Mouse (Mus musculus) stomach, embryonic 14.5 days (tissue): ENCODE data around the gene Gm17079. TPM values are rescaled to one million over a fixed set of nuclear protein-coding genes. Genes with fewer than 3 reads are reported as not detected.
"Not testable (repeated sequence)": the region's sequence is repeated elsewhere in the genome, so short reads cannot be mapped to it uniquely, and the experiment has no call there.

Experiments used
- ATAC-seq: fragments of 200-750 bp; cut with Nextera tagmentation; 2 replicates; pipeline ENCODE4 v1.8.0; 2017; ENCODE audit warnings: low read depth, moderate TSS enrichment; ENCODE audit not compliant: insufficient number of reproducible peaks, insufficient read depth, low FRiP score
- H3K27ac ChIP-seq: fragments of 300-500 bp; sonication (generic); 2 replicates; pipeline ENCODE4 v1.5.1; 2014; ENCODE audit warnings: mild to moderate bottlenecking, low read length, moderate library complexity, mixed read lengths
- H3K27me3 ChIP-seq: fragments of 300-500 bp; sonication (generic); 2 replicates; pipeline ENCODE4 v1.6.1; 2014; ENCODE audit warnings: low read length, control low read depth, mixed read lengths; ENCODE audit not compliant: control insufficient read depth, insufficient read depth
- H3K36me3 ChIP-seq: fragments of 300-500 bp; sonication (generic); 2 replicates; pipeline ENCODE4 v1.6.1; 2014; ENCODE audit warnings: mild to moderate bottlenecking, control low read depth, low read length, moderate library complexity, mixed read lengths; ENCODE audit not compliant: control insufficient read depth, insufficient read depth
- H3K4me1 ChIP-seq: fragments of 300-500 bp; sonication (generic); 2 replicates; pipeline ENCODE4 v1.6.1; 2014; ENCODE audit warnings: low read length, control low read depth, mixed read lengths; ENCODE audit not compliant: control insufficient read depth, insufficient read depth
- H3K4me2 ChIP-seq: fragments of 300-500 bp; sonication (generic); replicated peaks from 2 replicates; pipeline ENCODE4 v1.6.1; 2014; ENCODE audit warnings: low read depth, low read length, control low read depth
- H3K4me3 ChIP-seq: fragments of 300-500 bp; sonication (generic); 2 replicates; pipeline ENCODE4 v1.5.1; 2014; ENCODE audit warnings: low read depth, low read length, control low read depth
- H3K9ac ChIP-seq: fragments of 300-500 bp; sonication (generic); replicated peaks from 2 replicates; pipeline ENCODE4 v1.6.1; 2014; ENCODE audit warnings: low read depth, mild to moderate bottlenecking, control low read depth, low read length, moderate library complexity, mixed read lengths
- H3K9me3 ChIP-seq: fragments of 300-500 bp; sonication (generic); 2 replicates; pipeline ENCODE4 v1.6.1; 2016; ENCODE audit warnings: low read depth, low read length, control low read depth; ENCODE audit not compliant: control insufficient read depth
- WGBS: fragments of 180-500 bp; shearing (Covaris S2); extraction: QIAGEN DNeasy Blood & Tissue Kit; methylation state at CpG from one replicate; pipeline ENCODE4 v1.1.7; 2014; 5-methylcytosine and 5-hydroxymethylcytosine counted together
- polyA plus RNA-seq: library from polyadenylated mRNA; unstranded; fragments of >200 nt; fragmentation: Nextera tagmentation; extraction: Ambion mirVana; gene quantifications from 2 replicates; pipeline ENCODE4 v1.2.1, GENCODE M21; 2014

Gm17079 gene
- polyA plus RNA-seq: not detected in 2 replicates

DNA sequence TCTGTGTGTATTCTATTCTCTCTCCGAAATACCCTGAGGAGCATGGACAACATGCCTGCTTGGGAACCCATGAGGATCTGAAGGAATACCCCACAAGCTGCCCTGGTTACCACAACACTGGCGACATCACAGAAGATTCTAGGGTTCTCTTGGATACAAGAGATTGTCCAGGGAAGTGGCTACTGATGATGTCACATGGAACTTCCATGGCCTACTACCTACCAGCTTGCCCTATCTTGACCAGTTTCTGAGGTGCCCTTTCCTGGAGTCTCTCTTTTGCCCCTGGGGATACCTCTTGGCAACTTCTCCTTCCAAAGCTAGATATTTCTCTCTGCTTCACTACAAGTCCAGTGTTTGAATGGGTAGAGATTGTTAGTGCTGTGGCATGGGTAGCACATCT, at the start of gene Gm17079:
TSS of gene Gm17079 (minus strand) at position 101 of the 400 bp plus-strand sequence.
- 73% methylated on average over 1 of the region's 2 CpGs for WGBS
- not testable (repeated sequence) for H3K9ac ChIP-seq, H3K4me2 ChIP-seq, H3K27ac ChIP-seq, H3K27me3 ChIP-seq, ATAC-seq, H3K4me3 ChIP-seq, H3K4me1 ChIP-seq, H3K9me3 ChIP-seq, H3K36me3 ChIP-seq

DNA sequence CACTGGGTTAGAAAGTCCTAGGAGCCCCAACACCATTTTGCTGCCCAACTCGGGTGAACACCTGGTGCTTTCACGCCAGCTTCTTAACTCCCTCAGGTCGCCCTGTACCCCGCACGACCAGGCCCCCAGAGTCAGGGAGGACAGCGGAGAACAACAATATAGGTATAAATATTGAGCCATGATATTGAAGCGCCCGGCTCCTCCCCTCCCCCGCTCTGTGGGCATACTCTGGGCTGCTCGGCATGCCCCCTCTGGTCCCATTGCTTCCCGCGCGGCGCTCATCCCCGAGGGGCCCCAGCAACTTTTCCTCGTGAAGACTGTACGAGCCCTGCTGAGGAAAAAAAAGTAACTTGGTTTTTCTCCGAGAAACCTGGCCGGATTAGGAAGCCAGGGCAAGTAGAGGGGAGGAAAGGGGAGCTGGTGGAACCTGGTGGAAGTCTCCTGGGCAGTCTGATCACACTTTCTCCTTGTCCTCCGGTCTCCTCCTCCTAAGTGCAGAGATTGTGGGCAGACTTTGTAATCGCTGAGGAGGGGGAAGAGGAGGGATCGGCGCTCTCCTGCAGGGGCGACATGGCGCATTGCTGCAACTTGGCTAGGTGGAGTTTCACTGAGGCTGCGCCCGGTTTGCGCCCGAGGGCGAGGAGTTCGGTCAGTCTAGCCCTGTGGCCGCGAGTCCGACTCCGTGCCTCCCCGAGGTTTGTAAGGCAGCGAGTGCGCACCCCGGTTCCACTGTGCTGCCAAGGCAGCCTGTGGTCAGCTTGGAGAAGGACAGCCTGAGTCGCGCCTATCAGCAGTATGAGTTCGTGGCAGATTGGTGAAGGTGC, 45.3 kb upstream of the Gm17079 start:
- H3K4me1 ChIP-seq: 0 out of 2 replicates have a peak, but pooled peaks cover 3% of the 10 kb centered on the region
- H3K4me2 ChIP-seq: peak overlapping the region; percentile 77
- H3K9ac ChIP-seq: no peak overlapping the region; the same call in 1 of the 2 replicates

DNA sequence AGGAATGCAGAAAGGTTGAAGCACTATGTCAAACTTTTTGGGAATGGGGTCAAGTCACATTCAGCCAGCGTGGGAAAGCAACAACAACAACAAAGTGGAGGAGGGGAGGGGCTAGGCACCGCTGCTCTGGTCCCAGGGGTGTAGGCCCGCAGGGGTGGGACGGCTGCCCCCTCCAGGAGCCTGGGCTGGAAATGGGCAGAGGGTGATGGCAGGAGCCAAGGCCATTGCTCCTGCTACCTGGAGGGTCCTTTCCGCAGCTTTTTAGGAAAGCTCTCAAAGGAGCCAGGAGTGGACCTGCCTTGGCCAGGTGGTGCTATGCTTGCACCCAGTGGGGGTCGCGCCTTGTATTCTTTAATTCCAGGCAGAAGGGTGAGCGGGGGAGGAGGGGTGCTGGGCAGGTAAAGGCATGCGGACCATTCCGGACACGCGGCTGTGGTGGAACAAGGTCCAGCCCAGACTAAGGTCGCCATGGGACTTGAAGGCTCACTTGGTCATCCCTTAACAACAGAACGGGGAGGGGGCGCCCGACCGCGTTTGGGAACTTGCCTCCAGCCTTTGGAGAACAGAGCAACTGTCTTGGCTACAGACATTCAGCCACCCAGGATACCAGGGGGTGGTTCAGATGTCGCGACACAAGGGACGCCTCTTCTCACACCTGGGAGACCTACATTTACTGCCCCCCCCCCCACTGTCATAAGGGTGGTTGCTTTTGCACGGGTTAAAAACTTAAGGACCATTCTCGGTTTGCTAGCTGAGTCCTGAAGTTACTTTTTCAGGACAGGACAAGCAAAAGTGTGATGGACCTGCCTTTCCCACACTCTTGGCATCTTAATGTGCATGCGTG, 44.1 kb upstream of the Gm17079 start:
- Histone ChIP-seq H3K4me2 (peak overlapping the region; percentile 77), H3K4me1 (0 out of 2 replicates have a peak, but pooled peaks cover 3% of the 10 kb centered on the region), H3K36me3 (no peaks in the 10 kb centered on the region), H3K9me3 (no peaks in the 10 kb centered on the region), H3K27ac (no peak overlapping the region), H3K4me3 (peak overlapping the region; percentile 9; the same call in 1 of the 2 replicates), H3K27me3 (peaks cover 25% of the 10 kb centered on the region), H3K9ac (no peak overlapping the region)
- ATAC-seq: 0 out of 2 replicates have a peak, but pooled peaks have one; percentile 28
- 2% methylated on average over 24 of the region's 24 CpGs for WGBS

More for the DNA sequence above, 45.3 kb upstream of the Gm17079 start:
- H3K9me3 ChIP-seq: no peaks in the 10 kb centered on the region
- H3K27ac ChIP-seq: no peak overlapping the region
- H3K27me3 ChIP-seq: peaks cover 25% of the 10 kb centered on the region
- H3K4me3 ChIP-seq: peak overlapping the region; percentile 36
- under 1% methylated on average over 42 of the region's 42 CpGs for WGBS
- ATAC-seq: peak; percentile 65; the same call in 1 of the 2 replicates
- H3K36me3 ChIP-seq: no peaks in the 10 kb centered on the region

DNA sequence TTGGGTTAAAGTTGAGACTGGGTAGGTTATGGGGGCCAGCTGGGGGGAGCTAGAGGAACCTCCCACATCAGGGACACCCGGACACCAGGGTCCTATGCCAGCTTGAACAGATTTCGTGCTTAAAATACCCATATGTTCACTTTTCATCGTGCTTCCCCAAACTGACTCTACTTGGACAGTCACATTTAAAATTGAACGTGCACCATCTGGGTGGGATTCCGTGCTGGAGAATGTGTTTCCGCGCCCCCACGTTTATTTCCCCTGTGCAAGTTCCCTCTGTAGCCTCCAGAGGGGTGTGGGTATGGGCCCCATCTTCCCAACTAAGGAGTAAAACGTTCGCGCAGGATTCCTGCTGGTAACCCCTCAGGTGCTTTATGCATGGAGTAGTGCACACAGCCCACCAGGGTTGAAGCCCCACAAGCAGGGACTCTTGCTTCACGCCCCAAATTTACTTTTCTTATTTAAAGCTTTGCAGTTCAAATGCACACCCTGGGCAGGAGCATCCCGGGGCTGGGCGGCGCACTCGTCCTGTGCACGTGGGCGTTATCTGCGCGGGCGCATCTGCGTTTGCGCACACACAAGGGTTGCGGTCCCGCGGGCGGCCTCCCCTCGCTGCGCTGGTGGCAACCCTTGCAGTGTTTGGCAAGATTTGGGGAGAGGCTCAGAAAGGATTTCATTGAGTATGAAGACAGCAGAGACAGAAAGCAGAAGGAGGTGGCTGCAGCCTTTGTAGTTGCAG, 43.3 kb upstream of the Gm17079 start:
- Histone ChIP-seq H3K36me3 (no peaks in the 10 kb centered on the region), H3K27ac (no peak overlapping the region), H3K4me3 (peak overlapping the region; percentile 9; the same call in 1 of the 2 replicates), H3K9ac (no peak overlapping the region), H3K4me1 (0 out of 2 replicates have a peak, but pooled peaks cover 3% of the 10 kb centered on the region), H3K9me3 (no peaks in the 10 kb centered on the region), H3K4me2 (peak overlapping the region; percentile 35), H3K27me3 (peaks cover 25% of the 10 kb centered on the region)
- WGBS: 4% methylated on average over 29 of the region's 29 CpGs
- no peak for ATAC-seq

DNA sequence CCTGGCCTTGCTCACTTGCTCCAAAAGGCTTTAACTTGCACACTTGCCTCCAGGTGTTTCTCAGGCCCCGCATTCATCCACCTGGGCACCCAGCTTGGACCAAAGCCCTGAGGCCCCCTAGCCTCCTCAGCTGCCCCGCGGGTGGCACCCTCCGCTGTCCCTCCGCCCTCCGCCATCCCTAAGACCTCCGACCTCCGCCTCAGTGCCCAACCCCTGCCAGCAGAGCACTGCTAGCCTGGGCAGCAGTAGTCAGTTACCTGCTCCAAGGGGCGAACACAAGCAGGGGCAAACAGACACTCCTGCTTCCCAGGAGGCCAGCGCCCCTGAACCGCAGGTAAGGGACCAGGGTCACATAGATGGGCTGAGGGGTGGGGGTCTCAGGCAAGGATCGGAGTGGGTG, 42.7 kb upstream of the Gm17079 start:
- Histone ChIP-seq H3K27ac (no peak overlapping the region), H3K9me3 (no peaks in the 10 kb centered on the region), H3K4me2 (no peak overlapping the region), H3K36me3 (no peaks in the 10 kb centered on the region), H3K4me3 (no peak overlapping the region), H3K4me1 (0 out of 2 replicates have a peak, but pooled peaks cover 3% of the 10 kb centered on the region), H3K9ac (no peak overlapping the region), H3K27me3 (peaks cover 25% of the 10 kb centered on the region)
- 16% methylated on average over 12 of the region's 12 CpGs for WGBS
- no peak for ATAC-seq

DNA sequence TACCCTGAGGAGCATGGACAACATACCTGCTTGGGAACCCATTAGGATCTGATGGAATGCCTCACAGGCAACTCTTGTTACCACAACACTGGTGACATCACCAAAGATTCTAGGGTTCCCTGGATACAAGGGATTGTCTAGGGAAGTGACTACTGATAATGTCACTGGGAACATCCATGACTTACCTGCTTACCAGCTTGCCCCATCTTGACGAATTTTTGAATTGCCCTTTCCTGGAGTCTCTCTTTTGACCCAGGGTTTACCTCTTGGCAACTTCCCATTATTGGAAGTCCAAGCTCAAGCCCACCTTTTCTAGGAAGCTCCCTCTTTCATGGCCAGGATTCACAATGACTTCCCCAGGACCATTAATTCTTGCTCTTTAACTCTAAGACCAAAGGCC, 21.8 kb upstream of the Gm17079 start, which contains the start of gene Gm5800:
TSS of gene Gm5800 (minus strand) at position 101 of the 400 bp plus-strand sequence.
- no peaks in the 10 kb centered on the region for H3K9me3 ChIP-seq
- H3K4me1 ChIP-seq: no peaks in the 10 kb centered on the region
- H3K27ac ChIP-seq: no peak within 1 kb of the TSS
- H3K4me3 ChIP-seq: no peak within 1 kb of the TSS
- H3K4me2 ChIP-seq: no peak within 1 kb of the TSS
- no peak for ATAC-seq
- H3K36me3 ChIP-seq: no peaks in the 10 kb centered on the region
- 50% methylated on average over 1 of the region's 1 CpGs for WGBS
- H3K9ac ChIP-seq: no peak within 1 kb of the TSS
- H3K27me3 ChIP-seq: no peaks in the 10 kb centered on the region

DNA sequence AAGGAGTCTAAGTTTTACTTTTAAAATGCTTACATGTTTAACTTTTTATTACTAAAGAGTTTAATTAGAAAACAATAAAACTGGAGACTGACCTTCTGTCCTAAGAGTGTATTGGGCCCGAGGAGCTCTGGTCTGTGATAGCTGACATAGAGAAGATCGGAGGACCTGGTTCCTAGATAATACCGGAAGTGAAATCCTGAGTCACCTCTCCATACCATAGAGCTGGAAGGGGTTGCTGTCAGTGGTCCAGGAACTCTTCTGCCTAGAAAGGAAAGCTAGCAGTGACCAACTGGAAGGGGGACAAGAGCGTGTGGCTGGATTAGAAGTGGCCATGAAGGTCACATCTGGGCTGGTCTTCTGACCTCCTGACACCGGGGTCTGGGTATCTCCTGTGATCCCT, 18.0 kb downstream of the Gm17079 start:
- 88% methylated on average over 5 of the region's 5 CpGs for WGBS

More for the DNA sequence above, 18.0 kb downstream of the Gm17079 start:
- no peaks in the 10 kb centered on the region for H3K36me3 ChIP-seq
- no peak overlapping the region for H3K9ac ChIP-seq
- no peak for ATAC-seq
- no peaks in the 10 kb centered on the region for H3K9me3 ChIP-seq
- no peaks in the 10 kb centered on the region for H3K27me3 ChIP-seq
- no peak overlapping the region for H3K27ac ChIP-seq
- no peaks in the 10 kb centered on the region for H3K4me1 ChIP-seq
- no peak overlapping the region for H3K4me3 ChIP-seq
- no peak overlapping the region for H3K4me2 ChIP-seq
